Mouse (Mus musculus) kidney, postnatal 0 days (tissue): ENCODE data around the gene Rin2. TPM values are rescaled to one million over a fixed set of nuclear protein-coding genes. Genes with fewer than 3 reads are reported as not detected.

Experiments used
- ATAC-seq: fragments of 200-750 bp; cut with Nextera tagmentation; replicated peaks from 2 replicates; pipeline ENCODE4 v1.8.0; 2017; ENCODE audit warnings: low read depth, moderate number of reproducible peaks, moderate TSS enrichment, moderate library complexity; ENCODE audit not compliant: low FRiP score
- DNase-seq: peaks from one replicate; pipeline ENCODE4 v3.0.0-alpha.2; 2016; ENCODE audit warnings: low spot score
- H3K27ac ChIP-seq: fragments of 300-500 bp; sonication (generic); 2 replicates; pipeline ENCODE4 v1.5.1; 2014; ENCODE audit warnings: mild to moderate bottlenecking
- H3K27me3 ChIP-seq: fragments of 300-500 bp; sonication (generic); 2 replicates; pipeline ENCODE4 v1.6.1; 2014; ENCODE audit warnings: low read length, mixed read lengths; ENCODE audit not compliant: insufficient read depth
- H3K36me3 ChIP-seq: fragments of 300-500 bp; sonication (generic); 2 replicates; pipeline ENCODE4 v1.6.1; 2014; ENCODE audit warnings: low read length, mixed read lengths; ENCODE audit not compliant: insufficient read depth
- H3K4me1 ChIP-seq: fragments of 300-500 bp; sonication (generic); replicated peaks from 2 replicates; pipeline ENCODE4 v1.6.1; 2014; ENCODE audit warnings: antibody characterized with exemption, low read length, mixed read lengths; ENCODE audit not compliant: insufficient read depth
- H3K4me2 ChIP-seq: fragments of 300-500 bp; sonication (generic); 2 replicates; pipeline ENCODE4 v1.6.1; 2014; ENCODE audit warnings: mild to moderate bottlenecking, low read length, moderate library complexity, mixed read lengths
- H3K4me3 ChIP-seq: fragments of 300-500 bp; sonication (generic); replicated peaks from 2 replicates; pipeline ENCODE4 v1.5.1; 2014; ENCODE audit warnings: low read depth, low read length
- H3K9ac ChIP-seq: fragments of 300-500 bp; sonication (generic); 2 replicates; pipeline ENCODE4 v1.6.1; 2014; ENCODE audit warnings: low read depth, low read length
- H3K9me3 ChIP-seq: fragments of 300-500 bp; sonication (generic); replicated peaks from 2 replicates; pipeline ENCODE4 v1.6.1; 2016; ENCODE audit warnings: low read length, inconsistent platforms, mixed read lengths
- CTCF ChIP-seq: IDR thresholded peaks from 2 replicates; pipeline ENCODE4 v1.5.1; 2016; ENCODE audit warnings: antibody characterized with exemption, low read depth, mild to moderate bottlenecking, moderate library complexity
- WGBS: fragments of 180-500 bp; shearing (Covaris S2); extraction: QIAGEN DNeasy Blood & Tissue Kit; methylation state at CpG from one replicate; pipeline ENCODE4 v1.1.7; 2014; 5-methylcytosine and 5-hydroxymethylcytosine counted together
- polyA plus RNA-seq: library from polyadenylated mRNA; unstranded; fragments of >200 nt; fragmentation: Nextera tagmentation; extraction: Ambion mirVana; gene quantifications from 2 replicates; pipeline ENCODE4 v1.2.1, GENCODE M21; 2015

Rin2 gene
- polyA plus RNA-seq, 1 experiment from 2014 or later = 23.8 TPM

DNA sequence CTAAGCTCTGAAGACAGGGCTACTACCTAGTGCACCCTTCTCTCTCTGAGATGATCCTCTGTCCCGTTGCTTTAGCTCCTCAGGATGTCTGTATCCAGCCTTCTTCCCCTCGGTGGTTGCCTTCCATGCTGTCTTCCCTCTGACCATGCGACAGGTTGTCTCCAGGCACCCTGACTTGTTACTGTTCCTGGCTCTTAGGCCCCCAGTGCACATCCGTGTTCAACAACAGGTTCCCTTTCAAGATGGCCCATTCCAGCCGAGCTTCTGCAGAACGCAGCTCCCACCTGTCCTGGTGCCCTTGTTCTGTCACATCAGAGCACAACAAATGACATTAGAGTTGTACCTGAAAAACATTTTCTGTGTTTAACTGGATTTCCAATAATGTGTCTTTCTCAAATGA, 22.1 kb downstream of the Rin2 start:
- no peak for TF ChIP-seq CTCF
- DNase-seq = no peak
- no peak overlapping the region for H3K9ac ChIP-seq

GRCm38 (mm10) chr2:145699414-145700071, 24.5 kb downstream of the Rin2 start:
- Histone ChIP-seq H3K4me2 (no peak overlapping the region), H3K4me1 (0 out of 2 replicates have a peak, but pooled peaks cover 6% of the 10 kb centered on the region), H3K36me3 (no peaks in the 10 kb centered on the region), H3K9ac (no peak overlapping the region), H3K4me3 (no peak overlapping the region), H3K9me3 (no peaks in the 10 kb centered on the region), H3K27ac (no peak overlapping the region), H3K27me3 (no peaks in the 10 kb centered on the region)
- TF ChIP-seq CTCF = peak; percentile 90
- ATAC-seq = peak; percentile 61; the same call in 1 of the 2 replicates
- 36% methylated on average over 6 of the region's 6 CpGs for WGBS
- DNase-seq = peak; percentile 90

More for the DNA sequence above, 22.1 kb downstream of the Rin2 start:
- 92% methylated on average over 6 of the region's 6 CpGs for WGBS
- Histone ChIP-seq H3K27me3 (no peaks in the 10 kb centered on the region), H3K4me2 (no peak overlapping the region), H3K9me3 (no peaks in the 10 kb centered on the region), H3K27ac (no peak overlapping the region), H3K4me1 (0 out of 2 replicates have a peak, but pooled peaks cover 6% of the 10 kb centered on the region), H3K36me3 (no peaks in the 10 kb centered on the region), H3K4me3 (no peak overlapping the region)
- ATAC-seq = no peak

DNA sequence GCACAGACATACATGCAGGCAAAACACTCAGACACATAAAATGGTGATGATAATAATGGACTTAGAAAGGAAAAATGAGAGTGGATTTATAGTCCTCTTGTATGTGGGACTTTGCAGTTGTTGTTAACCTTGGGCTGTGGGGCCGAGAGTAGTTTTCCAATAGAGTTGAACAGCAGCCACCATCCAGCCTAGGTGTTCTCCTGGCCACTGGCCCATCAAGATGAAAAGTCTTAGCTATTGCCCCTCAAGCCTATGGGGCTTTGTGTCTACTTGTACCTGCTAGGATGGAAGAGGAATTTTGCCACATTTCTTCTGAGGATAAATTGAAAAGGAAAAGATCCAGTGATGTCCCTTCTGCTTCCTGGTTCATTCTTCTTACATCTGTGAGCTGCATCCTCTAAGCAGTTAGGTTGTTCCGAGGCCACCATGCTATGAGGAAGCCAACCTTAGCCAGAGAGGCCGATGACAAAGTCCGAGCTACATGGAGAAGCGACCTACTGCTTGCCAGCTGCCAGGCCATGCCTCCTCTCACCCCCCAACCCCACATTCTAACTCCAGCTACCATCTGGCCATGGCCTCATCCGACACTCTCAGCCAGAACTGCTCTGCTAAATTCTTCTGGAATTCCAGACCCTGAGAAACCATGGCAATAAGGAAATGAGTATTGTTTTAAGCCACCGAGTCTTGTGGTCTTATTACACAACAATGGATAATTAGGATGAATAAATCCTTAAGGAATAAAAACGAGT, 25.4 kb downstream of the Rin2 start:
- Histone ChIP-seq H3K27me3 (no peaks in the 10 kb centered on the region), H3K36me3 (no peaks in the 10 kb centered on the region), H3K27ac (0 out of 2 replicates have a peak overlapping the region, but pooled peaks have one; percentile 15), H3K9ac (no peak overlapping the region), H3K4me1 (0 out of 2 replicates have a peak, but pooled peaks cover 6% of the 10 kb centered on the region), H3K4me2 (no peak overlapping the region), H3K9me3 (no peaks in the 10 kb centered on the region), H3K4me3 (no peak overlapping the region)
- no peak for TF ChIP-seq CTCF
- DNase-seq (peak; percentile 64), ATAC-seq (no peak)
- WGBS = 47% methylated on average over 8 of the region's 8 CpGs

DNA sequence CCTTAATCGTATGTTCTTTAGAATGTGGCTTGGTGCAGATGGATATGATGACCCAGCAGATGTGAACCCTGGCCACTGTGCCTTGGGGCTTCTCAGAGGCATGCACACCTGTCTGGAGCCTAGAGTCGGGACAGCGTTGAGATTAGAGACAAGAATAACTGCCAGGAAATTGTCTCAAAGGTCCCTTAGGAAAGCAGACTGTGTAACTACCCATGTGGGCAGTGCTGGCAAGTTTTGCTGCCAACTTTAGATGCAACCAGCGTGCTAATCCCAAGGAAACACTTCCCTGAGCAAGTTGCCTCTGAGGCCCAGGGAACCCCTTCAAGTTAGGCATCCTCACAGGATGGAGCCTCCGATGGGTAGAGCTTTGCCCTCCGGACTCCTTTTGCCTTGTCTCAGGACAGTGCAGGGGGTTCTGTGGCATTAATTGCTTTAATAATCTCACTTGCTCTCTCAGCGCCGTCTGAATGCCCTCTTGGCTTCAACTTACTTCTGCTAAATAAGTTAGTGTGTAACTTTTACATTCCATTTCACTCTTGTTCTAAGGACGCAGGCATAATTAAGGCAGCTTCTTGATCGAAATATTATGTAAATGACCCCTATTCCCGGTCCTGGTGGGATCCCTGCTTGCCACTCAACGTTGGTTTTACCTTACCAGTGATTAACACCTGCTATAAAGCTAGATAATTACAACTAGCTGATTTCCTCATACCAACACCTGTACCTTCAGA, 26.8 kb downstream of the Rin2 start:
- no peak for TF ChIP-seq CTCF
- 68% methylated on average over 12 of the region's 12 CpGs for WGBS
- Histone ChIP-seq H3K27me3 (no peaks in the 10 kb centered on the region), H3K27ac (peak overlapping the region; percentile 55; the same call in 1 of the 2 replicates), H3K9ac (no peak overlapping the region), H3K4me3 (no peak overlapping the region), H3K9me3 (no peaks in the 10 kb centered on the region), H3K36me3 (no peaks in the 10 kb centered on the region), H3K4me1 (0 out of 2 replicates have a peak, but pooled peaks cover 6% of the 10 kb centered on the region), H3K4me2 (no peak overlapping the region)
- DNase-seq = no peak
- no peak for ATAC-seq

DNA sequence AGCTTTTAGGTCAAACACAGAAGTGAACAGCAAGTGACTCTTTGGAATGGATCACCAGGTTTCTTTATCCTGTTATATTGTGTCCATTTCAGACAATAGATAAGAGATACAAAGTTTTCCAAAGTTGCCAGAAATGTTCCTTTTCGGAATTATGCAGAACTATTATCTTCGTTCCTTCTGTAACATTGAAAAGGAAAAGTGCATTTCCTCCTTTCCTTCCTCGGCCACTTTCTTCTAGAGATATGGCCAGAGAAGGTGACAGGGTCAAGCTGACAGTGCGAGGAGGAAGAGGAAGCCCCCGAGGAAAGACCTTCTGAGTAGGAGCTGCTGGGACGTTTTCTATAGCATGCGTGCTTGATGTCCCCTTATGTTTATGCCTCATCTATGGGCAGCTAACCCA, 29.7 kb downstream of the Rin2 start:
- Histone ChIP-seq H3K36me3 (no peaks in the 10 kb centered on the region), H3K4me3 (no peak overlapping the region), H3K9ac (no peak overlapping the region), H3K27ac (no peak overlapping the region), H3K9me3 (no peaks in the 10 kb centered on the region), H3K4me1 (0 out of 2 replicates have a peak, but pooled peaks cover 6% of the 10 kb centered on the region), H3K27me3 (no peaks in the 10 kb centered on the region), H3K4me2 (no peak overlapping the region)
- no peak for DNase-seq
- no peak for TF ChIP-seq CTCF
- 71% methylated on average over 7 of the region's 7 CpGs for WGBS
- ATAC-seq = no peak
